Mouse (Mus musculus) limb, embryonic 14.5 days (tissue): ENCODE measurements around the gene Hspa12a. TPM values are rescaled to one million over a fixed set of nuclear protein-coding genes. Genes with fewer than 3 reads are reported as not detected.
"Not testable (repeated sequence)": the region's sequence is repeated elsewhere in the genome, so short reads cannot be mapped to it uniquely, and the experiment has no call there.

Source experiments
- ATAC-seq: fragments of 200-750 bp; cut with Nextera tagmentation; 2 replicates; pipeline ENCODE4 v1.8.0; 2017; ENCODE audit warnings: low read depth, moderate number of reproducible peaks, moderate TSS enrichment; ENCODE audit not compliant: low FRiP score
- DNase-seq: peaks from one replicate; pipeline ENCODE4 v3.0.0-alpha.2; 2015; ENCODE audit warnings: low spot score
- H3K27ac ChIP-seq: fragments of 300-500 bp; sonication (generic); replicated peaks from 2 replicates; pipeline ENCODE4 v1.5.1; 2014; ENCODE audit warnings: low read depth, mild to moderate bottlenecking, low read length, moderate library complexity, mixed read lengths
- H3K27me3 ChIP-seq: fragments of 300-500 bp; sonication (generic); 2 replicates; pipeline ENCODE4 v1.6.1; 2014; ENCODE audit warnings: low read length, mixed read lengths; ENCODE audit not compliant: control insufficient read depth, insufficient read depth
- H3K36me3 ChIP-seq: fragments of 300-500 bp; sonication (generic); 2 replicates; pipeline ENCODE4 v1.6.1; 2014; ENCODE audit warnings: mild to moderate bottlenecking, low read length, moderate library complexity, mixed read lengths; ENCODE audit not compliant: control insufficient read depth, insufficient read depth
- H3K4me1 ChIP-seq: fragments of 300-500 bp; sonication (generic); 2 replicates; pipeline ENCODE4 v1.6.1; 2014; ENCODE audit warnings: antibody characterized with exemption, low read length, mixed read lengths; ENCODE audit not compliant: control insufficient read depth, insufficient read depth
- H3K4me2 ChIP-seq: fragments of 300-500 bp; sonication (generic); replicated peaks from 2 replicates; pipeline ENCODE4 v1.6.1; 2014; ENCODE audit warnings: low read depth, mild to moderate bottlenecking, low read length, moderate library complexity; ENCODE audit not compliant: severe bottlenecking
- H3K4me3 ChIP-seq: fragments of 300-500 bp; sonication (generic); replicated peaks from 2 replicates; pipeline ENCODE4 v1.5.1; 2014; ENCODE audit warnings: low read length
- H3K9ac ChIP-seq: fragments of 300-500 bp; sonication (generic); 2 replicates; pipeline ENCODE4 v1.6.1; 2014; ENCODE audit warnings: mild to moderate bottlenecking, low read depth, low read length, moderate library complexity; ENCODE audit not compliant: severe bottlenecking
- H3K9me3 ChIP-seq: fragments of 300-500 bp; sonication (generic); 2 replicates; pipeline ENCODE4 v1.6.1; 2016; ENCODE audit warnings: low read length; ENCODE audit not compliant: control insufficient read depth
- POLR2A ChIP-seq: fragments of 200-500 bp; IDR thresholded peaks from 2 replicates; pipeline ENCODE4 v1.8.0; 2012; ENCODE audit warnings: inconsistent platforms, mild to moderate bottlenecking, moderate library complexity, borderline replicate concordance; ENCODE audit not compliant: insufficient read depth, insufficient read length; ENCODE audit errors: extremely low read depth
- WGBS: fragments of 180-500 bp; shearing (Covaris S2); extraction: QIAGEN DNeasy Blood & Tissue Kit; methylation state at CpG from one replicate; pipeline ENCODE4 v1.1.7; 2014; 5-methylcytosine and 5-hydroxymethylcytosine counted together
- polyA plus RNA-seq, 2 experiments: library from polyadenylated mRNA; depleted of rRNA in 1 of 2; stranded (reverse) in 1 of 2; unstranded in 1 of 2; fragments of >200 nt; fragmentation: Nextera tagmentation in 1 of 2; extraction: Ambion mirVana in 1 of 2; gene quantifications; 2 replicates each; pipeline versions ENCODE4 v1.2.1 to v1.2.3; 2012 to 2014

The Hspa12a gene
- polyA plus RNA-seq, 2 experiments: 2.4 to 6.1 TPM

DNA sequence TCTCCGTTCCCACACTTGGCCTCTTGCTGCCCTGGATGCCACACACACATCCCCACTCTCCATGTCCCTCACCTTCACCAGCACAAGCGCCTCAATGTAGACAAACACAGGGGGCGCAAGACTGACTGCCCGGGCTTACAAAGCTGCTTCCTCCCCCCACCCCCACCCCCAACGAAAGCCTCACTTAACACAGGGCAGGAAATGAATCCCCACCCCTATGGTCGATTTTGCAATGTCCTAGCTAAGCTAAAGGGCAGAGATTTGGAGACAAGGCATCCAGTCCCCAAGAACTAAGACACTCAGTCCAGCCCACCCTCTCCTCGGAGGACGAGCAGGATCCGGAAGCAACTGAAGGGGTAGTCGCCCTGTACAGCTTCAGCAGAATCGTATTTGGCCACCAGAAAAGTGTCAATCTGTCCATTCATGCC is 32.5 kb downstream of the Hspa12a start:
- no peak for TF ChIP-seq POLR2A
- Histone ChIP-seq H3K36me3 (no peaks in the 10 kb centered on the region), H3K9ac (peak overlapping the region; percentile 49), H3K4me2 (peak overlapping the region; percentile 58), H3K4me1 (no peaks in the 10 kb centered on the region), H3K27me3 (no peaks in the 10 kb centered on the region), H3K27ac (no peak overlapping the region), H3K4me3 (peak overlapping the region; percentile 29), H3K9me3 (no peaks in the 10 kb centered on the region)
- DNase-seq (no peak), ATAC-seq (peak; percentile 60; the same call in 1 of the 2 replicates)
- 4% methylated on average over 11 of the region's 11 CpGs for WGBS

DNA sequence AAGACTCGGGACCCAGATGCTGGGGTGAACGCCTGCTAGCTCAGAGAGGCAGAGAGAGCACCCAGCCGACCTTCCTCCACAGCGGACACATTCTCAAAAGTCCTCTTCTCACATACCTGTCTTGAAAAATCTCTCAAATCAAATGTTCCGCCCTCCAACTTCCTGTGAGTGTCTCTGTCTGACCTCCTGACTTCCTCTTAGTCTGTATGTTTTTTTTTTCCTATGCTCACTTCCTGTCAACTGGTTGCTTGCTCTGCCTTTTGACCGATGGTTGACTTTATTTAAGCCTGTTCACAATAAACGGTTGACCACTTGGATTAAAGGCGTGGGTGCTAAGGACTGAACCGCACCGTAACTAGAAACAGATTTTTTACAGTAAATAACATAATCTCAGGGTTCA is 35.4 kb downstream of the Hspa12a start:
- Histone ChIP-seq H3K36me3 (no peaks in the 10 kb centered on the region), H3K4me2 (no peak overlapping the region), H3K4me1 (no peaks in the 10 kb centered on the region), H3K9me3 (no peaks in the 10 kb centered on the region), H3K27ac (no peak overlapping the region), H3K4me3 (no peak overlapping the region), H3K9ac (no peak overlapping the region), H3K27me3 (no peaks in the 10 kb centered on the region)
- no peak for ATAC-seq
- WGBS: 66% methylated on average over 10 of the region's 10 CpGs
- DNase-seq: no peak
- no peak for TF ChIP-seq POLR2A

DNA sequence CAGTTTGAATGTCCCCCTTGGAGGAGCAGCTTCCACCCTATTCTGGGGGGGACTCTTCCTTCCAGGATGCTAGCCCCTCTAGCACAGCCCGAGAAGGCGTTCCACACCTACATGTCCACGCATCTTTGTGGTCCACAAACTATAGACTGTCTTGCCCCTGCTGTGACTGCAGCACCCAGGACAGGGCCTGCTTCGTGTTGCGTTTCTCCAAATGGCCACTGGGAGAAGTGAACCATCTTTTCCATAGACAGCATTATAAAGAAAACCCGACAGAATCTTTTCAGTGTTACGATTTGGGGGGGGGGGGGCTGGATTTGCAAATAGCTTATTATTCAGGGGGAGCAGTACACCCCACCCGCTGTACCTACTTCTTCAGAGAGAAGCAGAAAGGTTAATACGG is 36.8 kb downstream of the Hspa12a start:
- 48% methylated on average over 9 of the region's 9 CpGs for WGBS
- Histone ChIP-seq H3K4me1 (no peaks in the 10 kb centered on the region), H3K27ac (no peak overlapping the region), H3K4me3 (no peak overlapping the region), H3K27me3 (no peaks in the 10 kb centered on the region), H3K36me3 (no peaks in the 10 kb centered on the region), H3K9ac (no peak overlapping the region), H3K9me3 (no peaks in the 10 kb centered on the region), H3K4me2 (no peak overlapping the region)
- ATAC-seq (no peak), DNase-seq (no peak)
- no peak for TF ChIP-seq POLR2A

DNA sequence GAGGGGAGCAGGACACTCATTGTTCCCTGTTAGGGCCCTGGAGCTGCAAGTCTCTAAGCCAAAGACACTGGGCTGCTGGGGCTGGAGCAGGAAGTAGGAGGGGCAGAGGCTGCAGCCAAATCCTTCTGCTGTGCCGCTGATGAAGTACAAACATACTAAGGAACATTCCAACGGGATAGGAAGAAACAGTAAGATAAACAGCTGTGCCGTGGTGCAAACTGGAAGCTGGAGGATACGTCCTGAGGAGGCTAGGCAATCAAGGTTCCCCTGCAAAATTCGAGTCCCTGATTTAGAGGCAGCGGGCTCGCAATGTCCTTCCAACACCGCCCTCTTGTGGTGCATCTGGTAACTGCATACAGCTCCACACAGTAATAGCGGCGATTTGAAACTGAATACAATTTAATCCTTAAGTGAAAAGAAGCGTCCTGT is 39.5 kb downstream of the Hspa12a start:
- no peaks in the 10 kb centered on the region for H3K4me1 ChIP-seq
- peak overlapping the region; percentile 52 for H3K4me2 ChIP-seq
- no peaks in the 10 kb centered on the region for H3K27me3 ChIP-seq
- ATAC-seq (peak; percentile 47), DNase-seq (peak; percentile 84)
- under 1% methylated on average over 11 of the region's 11 CpGs for WGBS
- peak overlapping the region; percentile 18; the same call in 1 of the 2 replicates for H3K9ac ChIP-seq
- no peak overlapping the region for H3K27ac ChIP-seq
- TF ChIP-seq POLR2A: peak; percentile 37; the same call in 1 of the 2 replicates
- H3K4me3 ChIP-seq: peak overlapping the region; percentile 25
- no peaks in the 10 kb centered on the region for H3K9me3 ChIP-seq
- no peaks in the 10 kb centered on the region for H3K36me3 ChIP-seq

DNA sequence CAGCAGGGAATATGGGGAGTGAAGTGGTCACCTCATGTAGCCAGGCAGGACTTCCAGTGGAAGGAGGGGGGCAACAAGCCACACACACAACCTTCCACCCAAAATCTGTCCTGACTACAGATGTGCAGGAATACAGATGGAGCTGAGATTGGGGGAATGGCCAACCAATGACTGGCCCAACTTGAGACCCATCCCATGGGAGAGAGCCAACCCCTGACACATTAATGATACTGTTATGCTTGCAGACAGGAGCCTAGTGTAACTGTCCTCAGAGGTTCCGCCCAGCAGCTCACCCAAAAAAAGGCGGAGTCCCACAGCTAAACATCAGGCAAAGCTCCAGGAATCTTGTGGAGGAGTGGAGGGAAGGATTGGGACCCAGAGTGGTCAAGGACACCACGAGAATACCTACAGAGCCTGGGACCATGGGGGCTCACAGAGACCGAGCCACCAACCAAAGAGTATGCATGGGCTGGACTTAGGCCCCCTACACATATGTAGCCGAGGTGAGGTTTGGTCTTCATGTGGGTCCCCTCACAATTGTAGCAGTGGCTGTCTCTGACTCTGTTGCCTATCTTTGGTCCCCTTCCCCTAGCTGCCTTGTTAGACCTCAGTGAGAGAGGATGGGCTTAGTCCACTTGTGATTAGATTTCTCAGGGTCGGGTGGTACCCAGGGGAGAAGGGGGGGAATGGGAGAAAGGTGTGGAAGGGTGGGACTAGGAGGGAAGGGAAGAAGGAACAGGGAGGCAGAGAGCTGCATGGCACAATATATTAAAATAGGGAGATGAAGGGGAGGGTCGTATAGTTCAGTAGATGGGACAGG is 40.2 kb downstream of the Hspa12a start:
- Histone ChIP-seq H3K36me3 (no peaks in the 10 kb centered on the region), H3K4me2 (peak overlapping the region; percentile 52; the same call in 1 of the 2 replicates), H3K27ac (no peak overlapping the region), H3K4me1 (no peaks in the 10 kb centered on the region), H3K9ac (no peak overlapping the region; the same call in 1 of the 2 replicates), H3K27me3 (no peaks in the 10 kb centered on the region), H3K9me3 (no peaks in the 10 kb centered on the region), H3K4me3 (0 out of 2 replicates have a peak overlapping the region, but pooled peaks have one; percentile 25)
- 66% methylated on average over 7 of the region's 7 CpGs for WGBS
- ATAC-seq: no peak
- no peak for DNase-seq
- no peak for TF ChIP-seq POLR2A

DNA sequence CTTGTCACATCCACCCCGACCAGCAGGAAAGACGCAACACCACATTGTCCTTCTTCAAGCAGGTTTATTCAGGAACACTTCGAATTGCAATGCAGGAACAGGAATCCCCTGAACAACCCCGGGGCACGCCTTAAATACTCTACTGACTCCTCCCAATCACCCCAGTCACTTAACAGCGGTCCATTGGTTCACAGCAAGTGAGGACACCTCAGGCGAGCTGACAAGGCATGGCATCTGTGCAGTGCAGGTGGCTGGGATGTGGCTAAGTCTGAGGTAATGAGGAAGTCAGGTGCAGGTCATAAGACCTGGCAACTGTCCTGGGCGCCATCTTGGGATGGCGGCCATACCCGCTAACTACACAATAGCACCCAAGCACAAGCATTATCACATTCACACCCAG is 43.0 kb downstream of the Hspa12a start:
- not testable (repeated sequence) for H3K4me3 ChIP-seq, H3K27ac ChIP-seq, H3K9ac ChIP-seq, H3K4me1 ChIP-seq, H3K27me3 ChIP-seq, ATAC-seq, H3K36me3 ChIP-seq, DNase-seq, H3K4me2 ChIP-seq, H3K9me3 ChIP-seq
- WGBS: 88% methylated on average over 10 of the region's 10 CpGs
